Mouse (Mus musculus): ENCODE measurements around the gene Erbb2. TPM values are rescaled to one million over a fixed set of nuclear protein-coding genes. Genes with fewer than 3 reads are reported as not detected.

Gene Erbb2
- 18.9 and 21.9 TPM in 2 replicates for polyA plus RNA-seq (2016; fragmentation: Nextera tagmentation; extraction: Ambion mirVana)

DNA sequence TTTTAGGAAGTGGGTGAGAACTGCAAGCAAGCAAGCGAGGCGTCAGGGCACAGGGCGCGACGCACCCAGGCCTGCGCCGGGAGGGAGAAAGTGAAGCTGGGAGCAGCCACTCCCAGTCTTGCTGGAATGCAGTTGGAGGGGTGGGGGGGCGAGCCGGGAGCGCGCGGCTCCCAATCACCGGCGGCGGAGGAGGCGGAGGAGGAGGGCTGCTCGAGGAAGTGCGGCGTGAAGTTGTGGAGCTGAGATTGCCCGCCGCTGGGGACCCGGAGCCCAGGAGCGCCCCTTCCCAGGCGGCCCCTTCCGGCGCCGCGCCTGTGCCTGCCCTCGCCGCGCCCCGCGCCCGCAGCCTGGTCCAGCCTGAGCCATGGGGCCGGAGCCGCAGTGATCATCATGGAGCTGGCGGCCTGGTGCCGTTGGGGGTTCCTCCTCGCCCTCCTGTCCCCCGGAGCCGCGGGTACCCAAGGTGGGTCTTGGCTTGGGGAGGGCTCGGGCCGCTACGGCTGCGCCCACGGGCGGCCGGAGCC lies at the start of gene Erbb2:
Erbb2 (plus strand) TSS at position 198 of the 524 bp plus-strand sequence.
- H3K4me3 ChIP-seq: peak within 1 kb of the TSS; percentile 97
- H3K4me1 ChIP-seq: peaks cover 54% of the 10 kb centered on the region
- peaks cover 63% of the 10 kb centered on the region for H3K27me3 ChIP-seq (ENCODE audit: poor library complexity, severe bottlenecking)
- DNase-seq (ENCODE audit: extremely low spot score, low spot score): peak; percentile 85
- no peaks in the 10 kb centered on the region for H3K9me3 ChIP-seq
- H3K27ac ChIP-seq: peak within 1 kb of the TSS; percentile 91
- WGBS: under 1% methylated on average over 49 of the region's 49 CpGs
- H3K36me3 ChIP-seq (replicated peaks): no peaks in the 10 kb centered on the region

GRCm38 (mm10) chr11:98363817-98364216 lies 48.5 kb upstream of the Erbb2 start:
- Histone ChIP-seq H3K4me1 (peaks cover 40% of the 10 kb centered on the region), H3K27ac (no peak overlapping the region), H3K36me3 (replicated peaks) (no peaks in the 10 kb centered on the region; the same call in 1 of the 2 replicates), H3K4me3 (no peak overlapping the region), H3K27me3 (ENCODE audit: poor library complexity, severe bottlenecking) (no peaks in the 10 kb centered on the region), H3K9me3 (no peaks in the 10 kb centered on the region)
- WGBS: 90% methylated on average over 5 of the region's 5 CpGs
- no peak for DNase-seq (ENCODE audit: extremely low spot score, low spot score)

DNA sequence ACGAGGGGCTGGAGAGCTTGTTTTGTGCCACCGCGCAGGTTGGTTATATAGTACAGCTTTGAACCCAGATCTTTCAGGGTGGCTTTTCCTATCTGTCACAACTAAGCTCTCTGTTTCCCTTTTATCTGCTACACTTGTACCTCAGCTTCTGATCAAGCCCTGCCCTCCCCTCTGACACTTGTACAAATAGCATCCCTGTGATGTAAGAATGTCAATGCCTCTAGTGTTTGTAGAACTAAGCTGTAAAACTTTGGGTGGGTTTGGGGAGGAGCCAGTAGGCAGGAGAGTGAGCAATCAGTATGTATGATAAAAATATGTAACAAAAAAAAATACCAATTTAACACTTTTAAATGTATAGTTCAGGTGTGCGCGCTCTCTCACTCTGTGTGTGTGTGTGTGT lies 47.9 kb upstream of the Erbb2 start:
- Histone ChIP-seq H3K27me3 (ENCODE audit: poor library complexity, severe bottlenecking) (no peaks in the 10 kb centered on the region), H3K4me1 (peaks cover 34% of the 10 kb centered on the region), H3K27ac (no peak overlapping the region), H3K36me3 (replicated peaks) (no peaks in the 10 kb centered on the region; the same call in 1 of the 2 replicates), H3K9me3 (no peaks in the 10 kb centered on the region), H3K4me3 (no peak overlapping the region)
- DNase-seq (ENCODE audit: extremely low spot score, low spot score): no peak
- 94% methylated on average over 5 of the region's 5 CpGs for WGBS

- Histone ChIP-seq H3K9me3 (no peaks in the 10 kb centered on the region), H3K27ac (no peak overlapping the region), H3K36me3 (replicated peaks) (no peaks in the 10 kb centered on the region; the same call in 1 of the 2 replicates), H3K4me3 (no peak overlapping the region), H3K27me3 (ENCODE audit: poor library complexity, severe bottlenecking) (no peaks in the 10 kb centered on the region), H3K4me1 (peaks cover 31% of the 10 kb centered on the region)
- WGBS: 83% methylated on average over 10 of the region's 10 CpGs
- no peak for DNase-seq (ENCODE audit: extremely low spot score, low spot score)
These were observed 46.0 kb upstream of the Erbb2 start for GRCm38 (mm10) chr11:98366290-98366689.

DNA sequence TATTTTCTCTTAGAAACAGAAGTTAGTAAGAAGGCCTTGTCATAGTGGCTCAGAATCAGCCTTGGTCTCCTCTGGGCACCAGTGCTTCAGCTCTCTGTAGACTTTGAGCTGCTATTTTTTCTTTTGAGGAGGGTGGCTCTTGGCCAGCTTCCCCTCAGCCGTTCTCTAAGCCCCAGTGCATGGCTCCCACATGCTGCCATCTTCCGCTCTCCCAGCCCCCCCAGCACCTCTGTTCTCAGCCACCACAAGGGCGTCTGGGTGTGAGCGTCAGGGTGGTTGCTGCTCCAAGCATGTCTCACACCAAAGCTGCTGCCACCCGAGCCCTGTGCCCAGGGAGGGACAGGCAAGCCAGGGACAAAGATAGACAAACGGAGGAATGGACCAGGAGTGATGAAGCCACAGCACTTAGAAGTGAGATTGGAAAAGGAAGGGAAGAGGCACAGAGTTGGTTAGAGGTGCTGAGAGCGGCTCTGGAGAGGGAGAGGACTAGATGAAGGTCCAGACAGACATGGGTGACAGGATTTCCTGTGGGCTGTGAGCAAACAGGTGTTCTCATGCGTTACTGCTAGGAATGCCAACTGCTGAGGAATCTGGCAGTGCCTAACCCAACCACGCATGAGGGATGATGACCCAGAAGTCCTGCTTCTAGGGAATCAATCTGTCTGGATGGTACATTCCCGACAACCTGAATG lies 45.0 kb upstream of the Erbb2 start:
- H3K27ac ChIP-seq: no peak overlapping the region
- DNase-seq (ENCODE audit: extremely low spot score, low spot score): no peak
- WGBS: 90% methylated on average over 10 of the region's 10 CpGs
- no peaks in the 10 kb centered on the region; the same call in 1 of the 2 replicates for H3K36me3 ChIP-seq (replicated peaks)
- H3K9me3 ChIP-seq: no peaks in the 10 kb centered on the region
- no peaks in the 10 kb centered on the region for H3K27me3 ChIP-seq (ENCODE audit: poor library complexity, severe bottlenecking)
- H3K4me1 ChIP-seq: peaks cover 32% of the 10 kb centered on the region
- no peak overlapping the region for H3K4me3 ChIP-seq

DNA sequence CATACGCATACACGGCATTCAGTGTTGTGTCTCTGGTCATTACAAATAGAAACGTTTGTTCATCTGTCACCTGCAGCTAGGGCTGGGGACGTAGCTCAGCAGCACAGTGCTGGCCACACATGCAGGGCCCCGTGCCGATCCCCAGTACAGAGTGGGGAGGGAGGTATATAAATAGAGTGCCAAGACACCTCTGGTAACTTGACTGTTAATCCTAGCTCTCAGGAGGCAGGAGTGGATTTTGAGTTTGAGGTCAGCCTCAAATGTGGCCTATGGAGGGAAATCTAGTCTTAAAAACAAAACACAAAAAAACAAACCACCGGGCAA lies 44.4 kb upstream of the Erbb2 start:
- H3K9me3 ChIP-seq: no peaks in the 10 kb centered on the region
- no peak overlapping the region for H3K4me3 ChIP-seq
- H3K36me3 ChIP-seq (replicated peaks): peaks cover 3% of the 10 kb centered on the region; the same call in 1 of the 2 replicates
- H3K27ac ChIP-seq: no peak overlapping the region
- WGBS: 90% methylated on average over 7 of the region's 7 CpGs
- H3K27me3 ChIP-seq (ENCODE audit: poor library complexity, severe bottlenecking): no peaks in the 10 kb centered on the region
- DNase-seq (ENCODE audit: extremely low spot score, low spot score): no peak
- peaks cover 36% of the 10 kb centered on the region for H3K4me1 ChIP-seq

- Histone ChIP-seq H3K27ac (no peak overlapping the region), H3K4me3 (no peak overlapping the region), H3K9me3 (no peaks in the 10 kb centered on the region), H3K27me3 (ENCODE audit: poor library complexity, severe bottlenecking) (no peaks in the 10 kb centered on the region), H3K4me1 (peaks cover 32% of the 10 kb centered on the region), H3K36me3 (replicated peaks) (peaks cover 11% of the 10 kb centered on the region)
- no peak for DNase-seq (ENCODE audit: extremely low spot score, low spot score)
- WGBS: 80% methylated on average over 6 of the region's 6 CpGs
These were observed 42.9 kb upstream of the Erbb2 start for GRCm38 (mm10) chr11:98369337-98369736.

GRCm38 (mm10) chr11:98370588-98370987 lies 41.7 kb upstream of the Erbb2 start:
- Histone ChIP-seq H3K27ac (peak overlapping the region; percentile 87), H3K4me3 (no peak overlapping the region), H3K27me3 (ENCODE audit: poor library complexity, severe bottlenecking) (no peaks in the 10 kb centered on the region), H3K9me3 (no peaks in the 10 kb centered on the region), H3K36me3 (replicated peaks) (peaks cover 24% of the 10 kb centered on the region), H3K4me1 (peaks cover 32% of the 10 kb centered on the region)
- WGBS: 71% methylated on average over 2 of the region's 2 CpGs
- no peak for DNase-seq (ENCODE audit: extremely low spot score, low spot score)

DNA sequence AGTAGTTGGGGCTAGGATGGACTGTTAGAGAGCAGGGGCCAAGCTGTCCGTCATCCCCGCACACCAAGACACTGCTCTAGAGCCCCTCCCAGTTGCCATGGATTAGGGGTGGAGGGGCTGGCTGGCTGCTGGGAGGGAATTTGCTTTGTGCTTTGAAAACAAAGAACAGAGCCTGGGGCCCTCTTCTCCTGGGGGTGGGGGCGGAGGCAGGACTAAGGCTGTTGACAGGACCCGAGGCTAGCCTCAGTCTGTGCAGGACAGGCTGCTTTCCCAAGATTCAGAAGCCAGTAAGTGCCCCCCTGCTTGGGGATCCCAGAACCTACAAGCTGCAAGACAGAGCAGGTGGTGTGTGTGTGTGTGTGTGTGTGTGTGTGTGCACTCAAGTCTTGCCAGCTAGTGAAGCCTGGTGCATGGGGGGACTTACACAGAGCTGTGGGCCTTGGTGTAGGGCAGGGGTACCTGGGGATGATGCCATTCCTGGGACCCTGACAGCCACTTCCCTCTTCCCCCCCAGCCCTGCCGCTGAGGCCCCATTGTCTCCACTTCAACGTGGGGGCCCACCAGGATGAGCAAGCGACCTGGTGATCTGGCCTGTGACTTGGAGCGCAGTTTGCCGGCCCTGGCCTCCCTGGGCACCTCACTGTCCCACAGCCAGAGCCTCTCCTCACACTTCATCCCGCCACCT lies 40.6 kb upstream of the Erbb2 start:
- peak overlapping the region; percentile 39 for H3K4me3 ChIP-seq
- WGBS: 26% methylated on average over 10 of the region's 10 CpGs
- H3K9me3 ChIP-seq: no peaks in the 10 kb centered on the region
- DNase-seq (ENCODE audit: extremely low spot score, low spot score): peak; percentile 69
- peaks cover 32% of the 10 kb centered on the region for H3K4me1 ChIP-seq
- H3K27ac ChIP-seq: peak overlapping the region; percentile 87
- H3K27me3 ChIP-seq (ENCODE audit: poor library complexity, severe bottlenecking): no peaks in the 10 kb centered on the region
- H3K36me3 ChIP-seq (replicated peaks): peaks cover 35% of the 10 kb centered on the region

DNA sequence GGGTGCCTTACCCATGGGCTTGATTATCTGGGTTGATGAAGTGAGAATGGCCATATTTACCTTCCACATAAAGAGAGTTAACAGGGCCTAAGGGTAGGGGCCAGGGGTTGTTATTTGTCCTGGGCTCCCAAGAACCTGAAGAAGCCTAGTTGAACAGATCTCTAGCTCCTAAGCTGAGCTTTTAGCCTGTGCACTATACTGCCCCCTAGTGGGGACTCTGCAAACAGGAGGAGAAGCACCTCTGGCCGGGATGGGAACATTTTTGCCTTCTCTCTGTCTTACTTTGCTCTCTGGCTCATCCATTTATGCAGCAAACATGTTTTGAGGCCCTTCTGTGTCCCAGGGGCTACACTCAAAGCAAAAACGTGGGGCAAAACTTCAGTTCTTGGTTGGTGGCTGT lies 39.9 kb upstream of the Erbb2 start:
- DNase-seq (ENCODE audit: extremely low spot score, low spot score): peak; percentile 71
- H3K4me3 ChIP-seq: peak overlapping the region; percentile 39
- peaks cover 42% of the 10 kb centered on the region for H3K36me3 ChIP-seq (replicated peaks)
- H3K9me3 ChIP-seq: no peaks in the 10 kb centered on the region
- no peaks in the 10 kb centered on the region for H3K27me3 ChIP-seq (ENCODE audit: poor library complexity, severe bottlenecking)
- WGBS: 11% methylated on average over 2 of the region's 2 CpGs
- H3K4me1 ChIP-seq: peaks cover 32% of the 10 kb centered on the region
- H3K27ac ChIP-seq: peak overlapping the region; percentile 87

DNA sequence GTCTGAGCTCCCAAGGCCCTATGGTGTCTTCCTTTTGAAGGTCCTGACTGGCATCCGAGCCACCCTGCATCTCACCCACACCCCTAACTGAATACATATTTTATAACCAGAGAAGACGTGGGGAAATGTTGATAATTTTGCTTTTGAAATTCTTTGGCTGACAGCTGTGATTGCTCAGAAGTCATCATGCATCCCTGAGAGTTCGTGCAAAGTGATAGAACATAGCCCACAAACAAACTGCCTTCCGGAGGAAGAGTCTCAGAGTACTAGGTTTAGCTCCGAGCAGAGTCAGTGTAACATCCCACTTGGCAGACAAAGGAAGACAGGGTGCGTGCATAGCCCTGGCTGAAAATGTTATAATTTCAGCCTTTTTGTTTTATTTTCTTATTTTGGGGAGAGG lies 39.0 kb upstream of the Erbb2 start:
- Histone ChIP-seq H3K27ac (no peak overlapping the region), H3K4me1 (peaks cover 32% of the 10 kb centered on the region), H3K27me3 (ENCODE audit: poor library complexity, severe bottlenecking) (no peaks in the 10 kb centered on the region), H3K4me3 (no peak overlapping the region), H3K9me3 (no peaks in the 10 kb centered on the region), H3K36me3 (replicated peaks) (peaks cover 50% of the 10 kb centered on the region)
- 88% methylated on average over 6 of the region's 6 CpGs for WGBS
- DNase-seq (ENCODE audit: extremely low spot score, low spot score): no peak

DNA sequence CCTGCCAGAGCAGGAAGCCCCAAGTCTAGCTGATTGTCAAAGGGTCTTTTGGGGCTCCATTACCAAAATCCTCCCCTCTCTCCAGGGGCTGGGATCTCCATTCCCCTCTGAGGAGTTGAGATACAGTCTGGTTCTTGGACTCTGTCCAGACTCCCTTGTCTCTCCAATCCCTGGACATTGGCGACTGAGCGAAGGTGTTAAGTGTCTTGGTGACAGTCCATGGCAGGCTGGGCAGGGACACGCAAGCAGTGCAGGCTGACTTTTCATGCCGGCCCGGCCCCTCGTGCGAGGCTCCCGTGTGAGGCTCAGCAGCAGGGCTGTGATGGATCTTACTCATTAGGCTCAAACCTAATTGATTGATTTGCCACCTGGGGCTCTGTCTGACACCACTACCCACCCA lies 38.0 kb upstream of the Erbb2 start:
- Histone ChIP-seq H3K27me3 (ENCODE audit: poor library complexity, severe bottlenecking) (no peaks in the 10 kb centered on the region), H3K4me3 (no peak overlapping the region), H3K36me3 (replicated peaks) (peaks cover 61% of the 10 kb centered on the region), H3K9me3 (no peaks in the 10 kb centered on the region), H3K4me1 (peaks cover 32% of the 10 kb centered on the region), H3K27ac (no peak overlapping the region)
- no peak for DNase-seq (ENCODE audit: extremely low spot score, low spot score)
- WGBS: 87% methylated on average over 8 of the region's 8 CpGs

GRCm38 (mm10) chr11:98376756-98377155 lies 35.5 kb upstream of the Erbb2 start:
- H3K4me3 ChIP-seq: no peak overlapping the region
- no peaks in the 10 kb centered on the region for H3K27me3 ChIP-seq (ENCODE audit: poor library complexity, severe bottlenecking)
- peaks cover 12% of the 10 kb centered on the region for H3K4me1 ChIP-seq
- H3K27ac ChIP-seq: no peak overlapping the region
- no peaks in the 10 kb centered on the region for H3K9me3 ChIP-seq
- DNase-seq (ENCODE audit: extremely low spot score, low spot score): no peak
- 74% methylated on average over 5 of the region's 5 CpGs for WGBS
- H3K36me3 ChIP-seq (replicated peaks): peaks cover 83% of the 10 kb centered on the region

Measured in forebrain, embryonic 10.5 days (tissue).